Mouse (Mus musculus): ENCODE measurements around the gene Aqp7. TPM values are rescaled to one million over a fixed set of nuclear protein-coding genes. Genes with fewer than 3 reads are reported as not detected.

Aqp7 gene
- polyA plus RNA-seq (2014; fragmentation: Nextera tagmentation; extraction: Ambion mirVana), result not detected in 2 replicates

- Histone ChIP-seq H3K4me3 (replicated peaks; ENCODE audit: low read length) (no peak within 1 kb of the TSS), H3K27ac (no peak within 1 kb of the TSS), H3K4me1 (replicated peaks; ENCODE audit: control insufficient read depth, insufficient read depth, low read length) (no peaks in the 10 kb centered on the region), H3K4me2 (replicated peaks) (no peak within 1 kb of the TSS), H3K36me3 (replicated peaks; ENCODE audit: control insufficient read depth, insufficient read depth) (no peaks in the 10 kb centered on the region), H3K9me3 (ENCODE audit: control insufficient read depth, low read length) (no peaks in the 10 kb centered on the region), H3K9ac (no peak within 1 kb of the TSS), H3K27me3 (ENCODE audit: control insufficient read depth, insufficient read depth, low read length) (no peaks in the 10 kb centered on the region)
- no peak for ATAC-seq (ENCODE audit: low FRiP score)
- 40% methylated on average over 9 of the region's 9 CpGs for WGBS
- no peak for DNase-seq (ENCODE audit: low spot score)
Measured at GRCm38 (mm10) chr4:41047524-41048271, at the start of gene Aqp7. Gene Aqp7 (minus strand): TSS chr4:41048139.

- DNase-seq (ENCODE audit: low spot score) (no peak), ATAC-seq (ENCODE audit: low FRiP score) (no peak)
- 49% methylated on average over 13 of the region's 13 CpGs for WGBS
- H3K4me1 ChIP-seq (replicated peaks; ENCODE audit: control insufficient read depth, insufficient read depth, low read length), result peaks cover 5% of the 10 kb centered on the region
- H3K27me3 ChIP-seq (ENCODE audit: control insufficient read depth, insufficient read depth, low read length), result peaks cover 17% of the 10 kb centered on the region
- H3K9ac ChIP-seq, result no peak overlapping the region
- no peaks in the 10 kb centered on the region for H3K36me3 ChIP-seq (replicated peaks; ENCODE audit: control insufficient read depth, insufficient read depth)
- H3K4me2 ChIP-seq (replicated peaks), result peak overlapping the region; percentile 94
- no peak overlapping the region for H3K27ac ChIP-seq
- H3K4me3 ChIP-seq (replicated peaks; ENCODE audit: low read length), result no peak overlapping the region; the same call in 1 of the 2 replicates
- no peaks in the 10 kb centered on the region for H3K9me3 ChIP-seq (ENCODE audit: control insufficient read depth, low read length)
Measured at GRCm38 (mm10) chr4:41097381-41097780, 49.4 kb upstream of the Aqp7 start.

GRCm38 (mm10) chr4:41096794-41097193 is 48.9 kb upstream of the Aqp7 start:
- Histone ChIP-seq H3K27ac (no peak overlapping the region), H3K4me3 (replicated peaks; ENCODE audit: low read length) (no peak overlapping the region), H3K36me3 (replicated peaks; ENCODE audit: control insufficient read depth, insufficient read depth) (no peaks in the 10 kb centered on the region), H3K9me3 (ENCODE audit: control insufficient read depth, low read length) (no peaks in the 10 kb centered on the region), H3K27me3 (ENCODE audit: control insufficient read depth, insufficient read depth, low read length) (peaks cover 17% of the 10 kb centered on the region), H3K4me2 (replicated peaks) (no peak overlapping the region), H3K4me1 (replicated peaks; ENCODE audit: control insufficient read depth, insufficient read depth, low read length) (peaks cover 5% of the 10 kb centered on the region), H3K9ac (no peak overlapping the region)
- WGBS, result 90% methylated on average over 5 of the region's 5 CpGs
- DNase-seq (ENCODE audit: low spot score), result no peak
- ATAC-seq (ENCODE audit: low FRiP score), result no peak

GRCm38 (mm10) chr4:41096169-41096568 is 48.2 kb upstream of the Aqp7 start:
- Histone ChIP-seq H3K36me3 (replicated peaks; ENCODE audit: control insufficient read depth, insufficient read depth) (no peaks in the 10 kb centered on the region), H3K9ac (no peak overlapping the region), H3K4me1 (replicated peaks; ENCODE audit: control insufficient read depth, insufficient read depth, low read length) (peaks cover 5% of the 10 kb centered on the region), H3K27ac (no peak overlapping the region), H3K27me3 (ENCODE audit: control insufficient read depth, insufficient read depth, low read length) (peaks cover 17% of the 10 kb centered on the region), H3K4me3 (replicated peaks; ENCODE audit: low read length) (no peak overlapping the region), H3K9me3 (ENCODE audit: control insufficient read depth, low read length) (no peaks in the 10 kb centered on the region), H3K4me2 (replicated peaks) (no peak overlapping the region)
- DNase-seq (ENCODE audit: low spot score) (no peak), ATAC-seq (ENCODE audit: low FRiP score) (no peak)
- WGBS, result 76% methylated on average over 8 of the region's 8 CpGs

- Histone ChIP-seq H3K9me3 (ENCODE audit: control insufficient read depth, low read length) (no peaks in the 10 kb centered on the region), H3K9ac (no peak overlapping the region), H3K4me1 (replicated peaks; ENCODE audit: control insufficient read depth, insufficient read depth, low read length) (peaks cover 5% of the 10 kb centered on the region), H3K4me2 (replicated peaks) (no peak overlapping the region), H3K27ac (no peak overlapping the region), H3K27me3 (ENCODE audit: control insufficient read depth, insufficient read depth, low read length) (peaks cover 17% of the 10 kb centered on the region), H3K4me3 (replicated peaks; ENCODE audit: low read length) (no peak overlapping the region), H3K36me3 (replicated peaks; ENCODE audit: control insufficient read depth, insufficient read depth) (no peaks in the 10 kb centered on the region)
- ATAC-seq (ENCODE audit: low FRiP score) (no peak), DNase-seq (ENCODE audit: low spot score) (no peak)
- 67% methylated on average over 9 of the region's 9 CpGs for WGBS
Measured at GRCm38 (mm10) chr4:41094361-41094760, 46.4 kb upstream of the Aqp7 start.

- Histone ChIP-seq H3K9ac (no peak overlapping the region), H3K9me3 (ENCODE audit: control insufficient read depth, low read length) (no peaks in the 10 kb centered on the region), H3K36me3 (replicated peaks; ENCODE audit: control insufficient read depth, insufficient read depth) (no peaks in the 10 kb centered on the region), H3K27ac (no peak overlapping the region), H3K4me1 (replicated peaks; ENCODE audit: control insufficient read depth, insufficient read depth, low read length) (no peaks in the 10 kb centered on the region), H3K27me3 (ENCODE audit: control insufficient read depth, insufficient read depth, low read length) (peaks cover 9% of the 10 kb centered on the region), H3K4me2 (replicated peaks) (no peak overlapping the region), H3K4me3 (replicated peaks; ENCODE audit: low read length) (no peak overlapping the region)
- no peak for DNase-seq (ENCODE audit: low spot score)
- 85% methylated on average over 1 of the region's 1 CpGs for WGBS
- no peak for ATAC-seq (ENCODE audit: low FRiP score)
Measured at GRCm38 (mm10) chr4:41092958-41093357, 45.0 kb upstream of the Aqp7 start.

- H3K36me3 ChIP-seq (replicated peaks; ENCODE audit: control insufficient read depth, insufficient read depth), result no peaks in the 10 kb centered on the region
- H3K27me3 ChIP-seq (ENCODE audit: control insufficient read depth, insufficient read depth, low read length), result no peaks in the 10 kb centered on the region
- no peak overlapping the region for H3K4me2 ChIP-seq (replicated peaks)
- no peak overlapping the region for H3K27ac ChIP-seq
- H3K4me1 ChIP-seq (replicated peaks; ENCODE audit: control insufficient read depth, insufficient read depth, low read length), result no peaks in the 10 kb centered on the region
- no peak overlapping the region for H3K9ac ChIP-seq
- ATAC-seq (ENCODE audit: low FRiP score), result no peak
- H3K9me3 ChIP-seq (ENCODE audit: control insufficient read depth, low read length), result no peaks in the 10 kb centered on the region
- DNase-seq (ENCODE audit: low spot score), result no peak
- 63% methylated on average over 3 of the region's 3 CpGs for WGBS
- no peak overlapping the region for H3K4me3 ChIP-seq (replicated peaks; ENCODE audit: low read length)
Measured at GRCm38 (mm10) chr4:41091391-41091790, 43.5 kb upstream of the Aqp7 start.

- H3K27ac ChIP-seq, result no peak overlapping the region
- H3K27me3 ChIP-seq (ENCODE audit: control insufficient read depth, insufficient read depth, low read length), result no peaks in the 10 kb centered on the region
- no peaks in the 10 kb centered on the region for H3K4me1 ChIP-seq (replicated peaks; ENCODE audit: control insufficient read depth, insufficient read depth, low read length)
- no peak overlapping the region for H3K4me2 ChIP-seq (replicated peaks)
- H3K9me3 ChIP-seq (ENCODE audit: control insufficient read depth, low read length), result no peaks in the 10 kb centered on the region
- ATAC-seq (ENCODE audit: low FRiP score) (no peak), DNase-seq (ENCODE audit: low spot score) (no peak)
- H3K36me3 ChIP-seq (replicated peaks; ENCODE audit: control insufficient read depth, insufficient read depth), result no peaks in the 10 kb centered on the region
- H3K9ac ChIP-seq, result no peak overlapping the region
- H3K4me3 ChIP-seq (replicated peaks; ENCODE audit: low read length), result no peak overlapping the region
- WGBS, result 84% methylated on average over 2 of the region's 2 CpGs
Measured at GRCm38 (mm10) chr4:41089705-41090104, 41.8 kb upstream of the Aqp7 start.

- Histone ChIP-seq H3K27me3 (ENCODE audit: control insufficient read depth, insufficient read depth, low read length) (no peaks in the 10 kb centered on the region), H3K27ac (no peak overlapping the region), H3K9me3 (ENCODE audit: control insufficient read depth, low read length) (no peaks in the 10 kb centered on the region), H3K4me2 (replicated peaks) (no peak overlapping the region), H3K9ac (no peak overlapping the region), H3K4me3 (replicated peaks; ENCODE audit: low read length) (no peak overlapping the region), H3K4me1 (replicated peaks; ENCODE audit: control insufficient read depth, insufficient read depth, low read length) (no peaks in the 10 kb centered on the region), H3K36me3 (replicated peaks; ENCODE audit: control insufficient read depth, insufficient read depth) (no peaks in the 10 kb centered on the region)
- DNase-seq (ENCODE audit: low spot score), result no peak
- 81% methylated on average over 4 of the region's 4 CpGs for WGBS
- no peak for ATAC-seq (ENCODE audit: low FRiP score)
Measured at GRCm38 (mm10) chr4:41089189-41089588, 41.2 kb upstream of the Aqp7 start.
